Mouse (Mus musculus) kidney, postnatal 10 days (tissue): ENCODE results near the gene Fbxl20.

Experiments
- DNase-seq: peaks from one replicate; pipeline ENCODE4 v3.0.0; 2021; ENCODE audit warnings: mixed read lengths

Gene Fbxl20

GRCm38 (mm10) chr11:98047745-98048144, 102.5 kb downstream of the Fbxl20 start:
- no peak for DNase-seq

- peak; percentile 33 for DNase-seq
Observed at GRCm38 (mm10) chr11:98046466-98046865, 103.7 kb downstream of the Fbxl20 start.

DNA sequence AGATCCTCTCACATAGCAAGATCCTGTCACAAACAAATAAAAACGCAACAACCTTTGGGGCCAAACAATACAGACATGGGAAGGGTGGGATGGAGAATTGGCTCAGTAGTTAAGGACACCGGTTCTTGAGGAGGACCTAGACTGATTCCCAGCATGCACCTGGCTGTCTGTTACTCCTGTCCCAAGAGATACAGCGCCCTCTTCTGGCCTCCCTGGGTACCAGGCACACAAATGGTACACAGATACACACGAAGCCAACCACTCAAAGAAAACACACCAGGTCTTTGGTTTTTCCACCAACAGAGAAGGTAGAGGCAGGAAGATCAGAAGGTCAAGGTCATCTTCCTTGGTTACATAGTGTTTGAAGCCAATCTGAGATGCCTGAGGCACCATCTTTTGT, 104.6 kb downstream of the Fbxl20 start:
- DNase-seq = no peak

GRCm38 (mm10) chr11:98044074-98044473, 106.1 kb downstream of the Fbxl20 start:
- DNase-seq = no peak

GRCm38 (mm10) chr11:98042741-98043140, 107.5 kb downstream of the Fbxl20 start:
- DNase-seq = no peak

- no peak for DNase-seq
Observed at GRCm38 (mm10) chr11:98040975-98041374, 109.2 kb downstream of the Fbxl20 start.

DNA sequence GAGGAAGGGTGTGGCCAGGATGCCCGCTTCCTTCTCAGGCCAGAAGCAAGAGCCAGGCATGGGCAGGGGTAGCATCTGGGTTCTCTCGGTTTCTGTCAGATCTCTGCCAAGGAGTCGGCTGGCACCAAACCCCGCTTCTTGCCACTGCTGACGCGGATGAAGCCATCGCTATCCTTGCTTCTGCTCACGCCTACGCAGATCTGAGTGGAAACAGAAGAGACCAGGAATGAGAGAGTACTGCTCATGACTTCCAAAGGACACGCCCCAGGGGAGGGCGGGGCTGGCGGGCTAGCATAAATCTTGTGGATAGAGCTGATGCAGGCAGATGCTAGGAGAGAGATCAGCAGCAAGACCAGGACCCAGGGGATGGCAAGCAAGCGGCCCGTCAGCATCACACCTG, 112.3 kb downstream of the Fbxl20 start:
- no peak for DNase-seq

DNA sequence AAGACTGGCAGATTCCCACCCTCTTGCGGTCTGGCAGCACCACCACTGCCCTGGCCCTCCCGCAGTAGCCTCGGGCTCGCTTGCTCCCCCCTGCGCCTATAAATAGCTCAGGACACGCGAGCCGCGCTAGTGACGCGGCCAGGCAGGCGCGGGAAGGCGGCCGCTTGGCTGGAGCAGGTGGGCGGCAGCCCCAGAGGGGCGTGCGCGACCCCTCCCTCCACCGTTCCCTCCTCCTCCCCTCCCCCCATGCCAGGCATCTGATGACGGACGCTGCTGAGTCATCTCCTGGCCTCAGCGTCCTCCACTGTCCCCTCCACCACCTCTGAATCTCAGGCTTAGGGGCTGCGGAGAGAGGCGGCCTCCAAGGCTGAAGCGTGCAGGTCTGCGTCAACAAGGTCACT, 114.2 kb downstream of the Fbxl20 start:
- peak; percentile 57 for DNase-seq

DNA sequence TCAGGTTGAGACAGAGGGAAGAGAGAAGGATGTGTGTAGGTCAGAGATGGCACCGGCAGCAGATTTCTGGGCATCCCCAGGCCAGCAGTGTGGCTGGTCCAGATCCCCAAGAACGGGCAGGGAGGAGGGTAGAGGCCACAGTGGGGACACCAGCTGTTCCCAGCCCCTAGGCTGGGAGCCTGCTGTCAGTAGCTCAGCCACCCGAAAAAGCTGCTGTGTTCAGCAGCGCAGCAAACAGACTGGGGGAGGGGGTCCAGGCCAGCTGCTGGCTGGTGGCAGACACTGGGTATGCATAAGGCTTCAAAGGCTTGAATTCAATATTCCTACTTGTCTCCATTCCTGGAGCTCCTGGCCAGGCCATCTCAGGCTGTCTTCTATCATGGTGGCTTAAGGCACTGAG, 115.4 kb downstream of the Fbxl20 start:
- no peak for DNase-seq

DNA sequence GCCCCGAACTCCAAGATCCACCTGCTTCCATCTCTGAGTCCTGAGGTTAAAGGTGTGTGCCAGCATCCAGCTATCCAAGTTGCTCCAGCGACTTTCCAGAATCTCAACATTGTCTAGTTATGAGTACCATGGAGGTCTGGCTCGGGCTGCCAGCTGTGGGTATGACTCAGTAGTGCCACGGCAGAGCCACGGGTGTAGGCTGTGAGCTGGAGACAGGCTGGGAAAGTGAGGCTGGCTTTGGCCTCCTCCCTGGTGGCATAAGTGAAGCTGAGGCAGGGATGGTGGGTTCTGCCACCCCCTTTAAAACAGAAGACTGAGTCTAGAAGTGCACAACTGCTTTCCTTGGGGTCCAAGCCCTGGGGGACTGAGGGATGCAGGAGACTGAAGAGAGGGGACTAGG, 116.1 kb downstream of the Fbxl20 start:
- no peak for DNase-seq
